Mouse (Mus musculus): Measurements from ENCODE around the gene Gm11549.

DNA sequence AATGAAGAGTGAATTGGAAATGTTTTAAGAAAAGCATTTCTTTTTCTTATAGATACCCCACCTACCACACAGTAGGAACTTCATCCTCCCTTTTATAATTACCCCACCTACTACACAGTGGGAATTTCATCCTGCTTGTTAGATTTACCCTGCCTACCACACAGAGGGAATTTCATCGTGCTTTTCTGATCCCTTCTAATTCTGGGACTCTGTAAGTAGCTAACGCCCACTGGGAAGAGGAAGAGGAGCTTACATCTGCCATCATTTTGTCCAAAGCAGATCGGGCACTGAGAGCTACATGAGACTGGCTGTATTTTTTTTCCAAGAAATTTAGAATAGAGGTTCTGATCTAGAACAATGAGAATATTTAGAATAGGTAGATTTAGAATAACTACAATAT lies 23.3 kb upstream of the Gm11549 start:
- no peak for TF ChIP-seq CHD2 (IDR thresholded peaks at IDR 0.05; ENCODE audit: low read depth, low read length)
- no peak for TF ChIP-seq HCFC1 (IDR thresholded peaks at IDR 0.05; ENCODE audit: borderline replicate concordance, insufficient read depth, low read length)
- TF ChIP-seq ZNF384 (IDR thresholded peaks at IDR 0.05; ENCODE audit: low read depth, low read length) = no peak
- TF ChIP-seq ZC3H11A (IDR thresholded peaks at IDR 0.05; ENCODE audit: borderline replicate concordance, low read depth, low read length) = no peak
